Mouse (Mus musculus): ENCODE measurements around the gene Znrf4. TPM values are rescaled to one million over a fixed set of nuclear protein-coding genes. Genes with fewer than 3 reads are reported as not detected.

Znrf4 gene
- polyA plus RNA-seq, 1 experiment from 2014 or later = not detected

DNA sequence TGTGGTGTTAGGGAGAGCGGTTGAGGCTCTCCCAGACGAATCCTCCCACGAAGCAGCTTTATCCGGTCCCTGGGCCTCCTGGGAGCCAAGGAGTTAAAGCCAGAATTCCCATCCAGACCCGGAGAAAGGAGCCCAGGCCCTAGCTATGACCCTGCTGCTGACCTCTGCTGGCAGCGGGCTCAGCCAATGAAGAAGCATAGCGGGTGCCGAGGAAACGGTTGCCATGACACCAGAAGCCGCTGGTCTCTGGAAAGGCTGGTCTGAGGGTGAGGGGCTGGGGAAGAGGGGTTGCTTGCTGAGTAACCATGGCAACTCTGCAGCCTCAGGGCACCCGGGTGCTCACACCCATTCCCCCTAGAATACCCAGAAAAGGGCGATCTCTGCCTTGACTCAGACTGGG, 24.2 kb downstream of the Znrf4 start:
- no peak overlapping the region for H3K4me2 ChIP-seq
- no peak overlapping the region for H3K4me3 ChIP-seq (replicated peaks)
- no peaks in the 10 kb centered on the region; the same call in 1 of the 2 replicates for H3K9me3 ChIP-seq (replicated peaks)
- no peaks in the 10 kb centered on the region for H3K4me1 ChIP-seq (replicated peaks)
- no peaks in the 10 kb centered on the region for H3K27me3 ChIP-seq
- ATAC-seq (ENCODE audit: insufficient read depth) = no peak
- WGBS (ENCODE audit: insufficient replicate concordance) = 24% methylated on average over 12 of the region's 12 CpGs
- no peak overlapping the region for H3K9ac ChIP-seq
- H3K27ac ChIP-seq (replicated peaks) = no peak overlapping the region
- no peaks in the 10 kb centered on the region for H3K36me3 ChIP-seq (replicated peaks)

DNA sequence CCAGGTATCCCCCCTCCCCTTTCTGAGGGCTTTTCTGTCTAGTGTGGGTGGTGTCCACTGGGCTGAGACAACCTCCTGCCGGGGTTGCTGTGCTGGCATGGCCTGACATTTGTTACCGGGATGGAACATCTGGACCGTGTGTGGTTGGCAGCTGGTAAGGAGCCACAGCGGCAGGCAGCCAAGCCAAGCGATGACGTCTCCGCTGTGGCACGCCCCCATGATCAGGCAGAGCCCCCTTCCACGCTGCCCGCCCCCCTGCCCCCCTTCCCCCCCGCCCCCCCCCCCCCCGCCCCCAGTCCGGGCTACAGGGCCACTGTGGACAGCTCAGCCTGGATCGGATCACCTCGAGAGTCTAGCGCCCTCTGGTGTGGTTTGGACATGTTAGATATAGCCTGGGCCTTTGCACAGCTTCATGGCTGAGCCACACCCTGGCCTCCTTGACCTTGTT, 24.8 kb downstream of the Znrf4 start:
- Histone ChIP-seq H3K36me3 (replicated peaks) (no peaks in the 10 kb centered on the region), H3K27me3 (no peaks in the 10 kb centered on the region), H3K4me1 (replicated peaks) (no peaks in the 10 kb centered on the region), H3K4me2 (no peak overlapping the region), H3K9me3 (replicated peaks) (no peaks in the 10 kb centered on the region), H3K4me3 (replicated peaks) (no peak overlapping the region), H3K9ac (no peak overlapping the region), H3K27ac (replicated peaks) (no peak overlapping the region)
- no peak for ATAC-seq (ENCODE audit: insufficient read depth)
- WGBS (ENCODE audit: insufficient replicate concordance) = 18% methylated on average over 11 of the region's 16 CpGs

DNA sequence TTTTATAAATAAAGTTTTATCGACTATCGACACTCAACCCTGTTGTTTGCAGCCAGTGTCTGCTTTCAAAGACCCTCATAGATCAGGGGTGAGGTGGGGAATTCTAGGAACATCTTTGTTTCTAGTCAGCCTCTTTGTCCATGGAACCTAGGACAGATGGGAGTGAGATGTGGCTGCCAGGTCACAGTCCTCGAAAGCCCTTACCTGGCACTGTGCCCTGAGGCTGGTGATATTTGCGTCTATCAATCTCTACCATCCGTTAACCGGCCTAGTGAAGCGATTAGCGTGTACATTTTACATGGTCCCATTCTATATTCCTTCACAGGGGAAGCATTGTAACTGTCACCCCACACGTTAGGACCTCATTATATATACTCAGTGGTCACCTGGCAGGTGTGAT, 26.3 kb downstream of the Znrf4 start:
- Histone ChIP-seq H3K9ac (no peak overlapping the region), H3K9me3 (replicated peaks) (no peaks in the 10 kb centered on the region), H3K4me3 (replicated peaks) (no peak overlapping the region), H3K4me2 (no peak overlapping the region), H3K4me1 (replicated peaks) (no peaks in the 10 kb centered on the region), H3K27ac (replicated peaks) (no peak overlapping the region), H3K27me3 (no peaks in the 10 kb centered on the region), H3K36me3 (replicated peaks) (no peaks in the 10 kb centered on the region)
- WGBS (ENCODE audit: insufficient replicate concordance) = 80% methylated on average over 9 of the region's 9 CpGs
- no peak for ATAC-seq (ENCODE audit: insufficient read depth)

DNA sequence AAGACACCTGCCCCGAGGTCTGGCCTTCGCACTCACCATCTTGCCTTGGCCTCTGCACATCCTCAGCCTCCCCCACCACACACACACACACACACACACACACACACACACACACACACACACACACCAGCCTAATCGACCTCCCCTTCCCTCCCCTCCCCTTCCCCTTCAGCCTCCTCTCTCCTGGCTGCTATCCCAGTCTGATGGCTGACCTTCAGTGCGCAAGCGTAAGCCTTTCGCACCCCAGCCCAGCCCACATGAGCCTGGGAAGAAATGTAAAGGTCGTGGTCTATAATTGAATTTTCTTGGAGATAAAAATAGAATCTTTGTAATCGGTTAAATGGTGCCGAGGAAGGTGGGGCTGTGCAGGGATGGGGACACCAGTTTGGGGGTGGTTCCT, 27.1 kb downstream of the Znrf4 start:
- no peak overlapping the region for H3K27ac ChIP-seq (replicated peaks)
- no peak overlapping the region for H3K4me2 ChIP-seq
- H3K9ac ChIP-seq = no peak overlapping the region
- ATAC-seq (ENCODE audit: insufficient read depth) = no peak
- no peaks in the 10 kb centered on the region for H3K36me3 ChIP-seq (replicated peaks)
- H3K27me3 ChIP-seq = no peaks in the 10 kb centered on the region
- no peaks in the 10 kb centered on the region for H3K9me3 ChIP-seq (replicated peaks)
- no peak overlapping the region for H3K4me3 ChIP-seq (replicated peaks)
- 53% methylated on average over 9 of the region's 9 CpGs for WGBS (ENCODE audit: insufficient replicate concordance)
- H3K4me1 ChIP-seq (replicated peaks) = no peaks in the 10 kb centered on the region

DNA sequence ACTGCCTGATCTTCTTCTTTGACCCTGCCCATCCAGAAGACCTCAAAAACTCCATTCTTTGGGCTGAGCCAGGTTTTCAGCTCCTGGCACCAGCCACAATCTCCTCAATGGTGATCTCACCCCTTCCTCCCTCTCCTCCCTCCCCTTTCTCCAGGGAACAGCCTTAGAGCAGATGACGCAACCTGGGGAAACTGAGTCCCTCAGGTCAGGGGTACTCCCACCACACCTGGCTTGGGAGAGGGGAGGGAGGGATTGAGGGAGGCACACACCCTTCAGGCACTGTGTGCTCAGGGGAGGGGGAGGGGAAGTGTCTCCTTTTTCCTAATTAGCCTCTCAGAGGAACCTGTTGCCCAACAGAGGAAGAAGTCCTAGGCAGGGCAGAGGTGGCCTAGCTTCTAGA, 29.6 kb downstream of the Znrf4 start:
- Histone ChIP-seq H3K27ac (replicated peaks) (no peak overlapping the region), H3K27me3 (peaks cover 16% of the 10 kb centered on the region), H3K9me3 (replicated peaks) (no peaks in the 10 kb centered on the region), H3K4me2 (no peak overlapping the region), H3K4me1 (replicated peaks) (peaks cover 3% of the 10 kb centered on the region; the same call in 1 of the 2 replicates), H3K36me3 (replicated peaks) (no peaks in the 10 kb centered on the region), H3K4me3 (replicated peaks) (no peak overlapping the region), H3K9ac (no peak overlapping the region)
- 46% methylated on average over 1 of the region's 1 CpGs for WGBS (ENCODE audit: insufficient replicate concordance)
- no peak for ATAC-seq (ENCODE audit: insufficient read depth)

DNA sequence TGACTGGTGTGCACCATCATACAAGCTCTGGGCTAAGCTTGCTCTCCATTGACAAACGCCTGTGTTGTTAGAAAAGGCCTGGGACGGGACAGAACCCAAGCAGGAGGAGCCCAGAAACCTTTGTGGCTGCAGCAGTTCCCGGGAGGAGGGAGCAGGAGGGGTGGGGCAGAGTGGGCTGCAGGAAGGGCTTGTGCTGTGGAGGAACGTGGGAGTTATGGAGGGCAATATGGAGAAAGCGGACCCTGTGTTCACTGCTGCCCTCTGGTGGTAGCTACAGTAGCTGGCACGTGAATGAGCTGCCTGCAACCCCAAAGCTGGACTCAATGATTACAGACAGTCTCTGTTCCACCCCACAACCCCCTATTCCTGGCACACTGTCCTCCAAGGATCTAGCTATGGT, 32.9 kb downstream of the Znrf4 start:
- 13% methylated on average over 6 of the region's 6 CpGs for WGBS (ENCODE audit: insufficient replicate concordance)
- no peak overlapping the region for H3K27ac ChIP-seq (replicated peaks)
- 0 out of 2 replicates have a peak, but pooled peaks cover 5% of the 10 kb centered on the region for H3K9me3 ChIP-seq (replicated peaks)
- H3K36me3 ChIP-seq (replicated peaks) = no peaks in the 10 kb centered on the region
- H3K9ac ChIP-seq = no peak overlapping the region
- peaks cover 25% of the 10 kb centered on the region for H3K4me1 ChIP-seq (replicated peaks)
- no peak overlapping the region for H3K4me3 ChIP-seq (replicated peaks)
- no peak for ATAC-seq (ENCODE audit: insufficient read depth)
- no peak overlapping the region for H3K4me2 ChIP-seq
- peaks cover 49% of the 10 kb centered on the region for H3K27me3 ChIP-seq

DNA sequence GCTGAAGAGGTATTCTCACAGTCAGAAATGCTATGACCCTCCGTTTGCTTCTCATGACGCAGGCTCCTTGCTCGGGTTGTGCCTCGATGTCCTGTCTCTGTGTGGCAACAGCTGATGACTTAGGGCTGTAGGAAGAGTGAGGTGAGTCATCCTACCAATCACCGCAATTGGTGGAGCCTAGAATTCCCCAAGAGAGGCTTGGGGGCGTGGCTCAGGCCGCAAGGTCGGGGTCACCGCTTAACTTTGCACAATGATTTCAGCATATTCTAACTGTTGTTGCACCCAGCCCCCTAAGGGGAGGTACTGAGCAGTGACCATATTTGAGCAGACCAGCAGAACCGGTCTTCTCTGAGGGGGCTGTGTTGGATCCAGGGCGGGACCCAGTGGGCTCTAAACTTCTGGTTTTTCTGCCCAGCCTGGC, 34.0 kb downstream of the Znrf4 start:
- 48% methylated on average over 11 of the region's 11 CpGs for WGBS (ENCODE audit: insufficient replicate concordance)
- H3K4me3 ChIP-seq (replicated peaks) = no peak overlapping the region
- H3K27me3 ChIP-seq = peaks cover 61% of the 10 kb centered on the region
- no peak for ATAC-seq (ENCODE audit: insufficient read depth)
- H3K4me2 ChIP-seq = no peak overlapping the region
- 0 out of 2 replicates have a peak, but pooled peaks cover 5% of the 10 kb centered on the region for H3K9me3 ChIP-seq (replicated peaks)
- H3K9ac ChIP-seq = no peak overlapping the region
- no peaks in the 10 kb centered on the region for H3K36me3 ChIP-seq (replicated peaks)
- peaks cover 36% of the 10 kb centered on the region for H3K4me1 ChIP-seq (replicated peaks)
- H3K27ac ChIP-seq (replicated peaks) = no peak overlapping the region

DNA sequence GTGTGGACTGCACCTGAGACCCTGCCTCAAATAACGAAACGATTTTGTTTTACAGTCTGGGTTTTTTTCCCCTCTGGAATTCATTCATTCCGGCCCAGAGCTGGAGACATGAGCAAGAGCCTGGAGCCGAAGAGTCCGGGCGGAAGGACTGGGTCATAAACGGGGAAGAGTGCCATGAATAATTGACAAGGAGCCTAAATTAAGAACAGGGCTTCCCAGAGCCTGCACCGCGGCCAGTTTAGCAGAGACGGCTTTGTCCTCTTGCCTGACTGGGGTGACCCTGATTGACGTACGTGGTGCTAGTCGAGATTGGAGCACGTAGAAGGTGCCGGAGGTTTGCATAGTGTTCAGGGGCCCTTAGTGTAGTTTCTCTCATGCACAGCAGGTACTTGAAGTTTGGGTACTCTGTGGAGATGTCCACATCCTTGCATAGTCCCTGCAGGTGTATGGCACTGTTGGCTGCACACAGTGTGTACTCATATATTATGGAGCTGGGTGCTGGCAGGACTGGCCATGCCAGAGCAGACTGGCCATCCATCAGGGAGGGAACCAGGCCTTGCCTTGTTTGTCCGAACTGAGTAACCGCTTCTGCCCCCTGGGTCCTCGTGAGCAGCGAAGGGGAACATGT, 34.9 kb downstream of the Znrf4 start:
- 76% methylated on average over 19 of the region's 19 CpGs for WGBS (ENCODE audit: insufficient replicate concordance)
- H3K27me3 ChIP-seq = peaks cover 70% of the 10 kb centered on the region
- H3K9ac ChIP-seq = no peak overlapping the region
- H3K4me1 ChIP-seq (replicated peaks) = peaks cover 45% of the 10 kb centered on the region
- no peak for ATAC-seq (ENCODE audit: insufficient read depth)
- no peak overlapping the region for H3K27ac ChIP-seq (replicated peaks)
- H3K36me3 ChIP-seq (replicated peaks) = no peaks in the 10 kb centered on the region
- no peak overlapping the region for H3K4me2 ChIP-seq
- 0 out of 2 replicates have a peak, but pooled peaks cover 5% of the 10 kb centered on the region for H3K9me3 ChIP-seq (replicated peaks)
- no peak overlapping the region for H3K4me3 ChIP-seq (replicated peaks)

DNA sequence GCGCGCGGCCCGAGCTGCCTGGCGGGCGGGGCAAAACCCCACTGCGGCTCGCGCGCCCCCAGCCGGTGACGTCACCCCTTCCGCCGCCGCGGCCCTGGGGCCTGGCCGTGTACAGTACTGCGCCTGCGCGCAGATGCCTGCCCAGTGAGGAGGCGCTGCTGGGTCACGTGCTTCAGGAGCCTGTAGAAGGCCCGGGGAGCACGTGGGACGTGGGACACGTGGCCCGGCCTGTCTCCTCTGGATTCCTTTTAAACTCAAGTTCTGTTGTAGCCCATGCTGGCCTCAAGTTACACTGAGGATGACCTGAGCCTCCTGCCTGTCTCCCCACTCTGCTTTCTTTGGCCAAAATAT, 35.9 kb downstream of the Znrf4 start, which contains the start of gene Ptprs:
TSS of gene Ptprs (minus strand) at position 82 of the 351 bp plus-strand sequence.
- Histone ChIP-seq H3K9me3 (replicated peaks) (0 out of 2 replicates have a peak, but pooled peaks cover 5% of the 10 kb centered on the region), H3K36me3 (replicated peaks) (no peaks in the 10 kb centered on the region), H3K4me1 (replicated peaks) (peaks cover 50% of the 10 kb centered on the region), H3K4me2 (peak within 1 kb of the TSS; percentile 76), H3K27me3 (peaks cover 79% of the 10 kb centered on the region), H3K27ac (replicated peaks) (no peak within 1 kb of the TSS), H3K4me3 (replicated peaks) (peak within 1 kb of the TSS; percentile 55), H3K9ac (peak within 1 kb of the TSS; percentile 35; the same call in 1 of the 2 replicates)
- peak; percentile 47 for ATAC-seq (ENCODE audit: insufficient read depth)
- under 1% methylated on average over 27 of the region's 27 CpGs for WGBS (ENCODE audit: insufficient replicate concordance)

DNA sequence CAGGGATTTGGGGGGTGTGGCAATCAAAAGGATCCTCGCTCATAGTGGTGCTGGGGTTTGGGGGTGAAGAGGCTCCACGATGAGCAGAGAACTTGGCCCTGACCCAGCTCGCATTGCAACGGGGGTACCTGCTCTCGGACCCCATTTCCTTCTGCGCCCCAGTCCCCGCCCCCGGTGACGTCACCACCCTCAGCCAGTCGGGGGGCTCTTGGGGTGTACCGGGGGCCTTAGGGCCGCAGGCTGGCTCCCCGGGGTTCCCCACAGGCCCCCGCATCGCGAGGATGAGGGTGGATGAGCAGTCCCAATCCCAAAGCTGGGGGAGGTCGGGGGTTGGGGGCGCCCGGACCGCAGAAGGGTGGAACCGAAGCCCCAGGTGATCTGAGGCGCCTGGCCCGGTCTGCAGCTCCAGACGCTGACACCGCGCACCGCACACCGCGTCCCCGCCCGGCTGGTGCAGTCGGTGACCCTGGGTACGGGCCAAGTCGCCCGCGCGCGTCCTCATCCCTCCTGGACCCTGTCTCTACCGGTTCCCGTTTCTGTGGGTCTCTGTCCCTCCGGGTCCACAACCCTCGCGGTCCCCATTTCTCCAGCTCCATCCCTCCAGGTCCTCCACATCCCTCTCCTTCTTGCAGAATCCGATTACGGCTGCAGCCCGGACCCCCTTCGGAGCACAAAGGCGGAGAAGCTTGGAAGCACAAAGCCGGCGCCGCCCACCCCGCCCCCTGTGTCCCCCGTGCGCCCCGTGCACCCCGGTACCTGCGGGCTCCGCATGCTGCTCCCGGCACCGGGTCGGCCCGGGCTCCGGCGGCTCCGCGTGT, 36.4 kb downstream of the Znrf4 start:
- Histone ChIP-seq H3K9me3 (replicated peaks) (0 out of 2 replicates have a peak, but pooled peaks cover 5% of the 10 kb centered on the region), H3K9ac (peak overlapping the region; percentile 35; the same call in 1 of the 2 replicates), H3K27ac (replicated peaks) (no peak overlapping the region), H3K36me3 (replicated peaks) (no peaks in the 10 kb centered on the region), H3K4me3 (replicated peaks) (peak overlapping the region; percentile 55), H3K4me1 (replicated peaks) (peaks cover 55% of the 10 kb centered on the region), H3K27me3 (peaks cover 85% of the 10 kb centered on the region), H3K4me2 (peak overlapping the region; percentile 76)
- under 1% methylated on average over 66 of the region's 66 CpGs for WGBS (ENCODE audit: insufficient replicate concordance)
- ATAC-seq (ENCODE audit: insufficient read depth) = peak; percentile 24

DNA sequence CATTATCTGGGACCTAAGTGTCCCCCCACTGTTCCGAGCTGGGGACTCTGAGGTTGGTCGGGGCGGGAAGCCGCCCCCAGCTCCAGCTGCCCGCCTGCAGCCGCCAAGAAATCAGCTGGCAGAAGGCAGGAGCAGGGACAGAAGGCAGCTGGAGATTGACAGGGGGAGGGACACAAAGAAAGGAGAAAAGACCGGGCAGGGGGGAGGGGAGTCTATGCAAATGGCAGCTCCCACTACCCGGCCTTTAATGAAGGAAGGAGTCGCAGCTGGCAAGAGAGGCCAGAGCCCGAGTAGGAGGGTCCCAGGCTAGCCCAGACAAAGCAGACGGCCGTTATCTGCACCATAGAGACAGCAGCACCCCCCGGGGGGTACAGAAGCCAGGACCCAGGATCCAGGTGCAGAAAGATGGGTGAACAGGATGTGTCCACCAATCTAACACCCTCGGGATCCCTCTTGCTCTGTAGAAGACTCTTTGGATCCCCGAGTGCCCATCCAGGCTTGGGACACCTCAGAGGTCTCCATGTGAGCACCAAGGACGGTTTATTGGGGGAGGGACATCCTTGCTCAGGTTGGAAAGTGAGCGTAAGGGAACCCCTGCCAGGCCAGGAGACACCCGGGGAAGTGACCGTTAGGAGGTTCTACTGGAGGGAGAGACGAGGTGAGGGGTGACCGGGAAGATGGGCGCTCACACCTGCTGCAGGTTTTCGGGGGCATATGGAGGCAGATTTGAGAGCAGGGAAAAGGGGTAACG, 37.2 kb downstream of the Znrf4 start:
- Histone ChIP-seq H3K27ac (replicated peaks) (no peak overlapping the region), H3K27me3 (peaks cover 93% of the 10 kb centered on the region), H3K9me3 (replicated peaks) (0 out of 2 replicates have a peak, but pooled peaks cover 5% of the 10 kb centered on the region), H3K9ac (0 out of 2 replicates have a peak overlapping the region, but pooled peaks have one; percentile 35), H3K4me3 (replicated peaks) (peak overlapping the region; percentile 55), H3K36me3 (replicated peaks) (no peaks in the 10 kb centered on the region), H3K4me1 (replicated peaks) (peaks cover 55% of the 10 kb centered on the region), H3K4me2 (peak overlapping the region; percentile 76)
- ATAC-seq (ENCODE audit: insufficient read depth) = no peak
- 1% methylated on average over 24 of the region's 24 CpGs for WGBS (ENCODE audit: insufficient replicate concordance)

All from liver, embryonic 15.5 days (tissue).